Mouse (Mus musculus) C2C12 (cell line): ENCODE results near the gene Ap3m1.

Experiments used
- CTCF ChIP-seq: IDR thresholded peaks from one replicate; pipeline ENCODE4 v1.5.1; 2011; ENCODE audit not compliant: control insufficient read depth, insufficient read depth, insufficient read length
- MAX ChIP-seq: IDR thresholded peaks from one replicate; pipeline ENCODE4 v1.6.1; 2011; ENCODE audit warnings: mild to moderate bottlenecking, control low read depth
- MYOD1 ChIP-seq: IDR thresholded peaks from one replicate; pipeline ENCODE4 v1.6.1; 2011; ENCODE audit warnings: low read depth; ENCODE audit not compliant: control insufficient read depth, insufficient read length
- MYOG ChIP-seq: IDR thresholded peaks from one replicate; pipeline ENCODE4 v1.6.1; 2011; ENCODE audit not compliant: control insufficient read depth, insufficient read length; ENCODE audit errors: extremely low read depth
- USF1 ChIP-seq: IDR thresholded peaks from one replicate; pipeline ENCODE4 v1.6.1; 2011; ENCODE audit warnings: low read depth, mild to moderate bottlenecking, control low read depth, moderate library complexity

GRCm38 (mm10) chr14:21034791-21035190 is 17.5 kb downstream of the Ap3m1 start:
- no peak for TF ChIP-seq CTCF
- no peak for TF ChIP-seq USF1
- TF ChIP-seq MYOD1 = no peak
- no peak for TF ChIP-seq MAX
- TF ChIP-seq MYOG = no peak
